Mouse (Mus musculus): ENCODE measurements at regions not wholly inside any gene's neighbourhood (a gene's known extent, or its start where the extent isn't known, plus 50 kb on each side); places are given as distances from the start of the nearest gene placed in this dataset. TPM values are rescaled to one million over a fixed set of nuclear protein-coding genes. Genes with fewer than 3 reads are reported as not detected.

DNA sequence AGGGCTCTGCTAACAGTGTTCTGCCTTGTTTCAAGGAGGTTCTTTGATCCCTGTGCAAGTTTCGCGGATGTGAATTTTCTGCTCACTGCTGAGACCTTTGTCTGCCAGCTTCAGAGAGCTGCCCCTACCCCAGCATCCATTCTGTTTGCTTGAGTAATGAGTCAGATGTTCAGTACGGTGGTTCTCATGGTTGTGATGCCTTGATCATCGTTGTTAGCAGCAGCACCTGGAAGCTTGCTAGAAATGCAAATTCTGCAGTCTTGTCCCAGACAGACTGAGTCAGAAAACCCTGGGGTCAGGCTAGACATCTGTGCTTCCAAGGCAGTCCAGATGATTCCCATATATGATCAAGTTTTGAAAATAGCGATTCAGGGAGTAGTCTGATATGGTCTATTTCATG lies 75.2 kb upstream of the Prdm1 start:
- Histone ChIP-seq H3K4me1 (peaks cover 13% of the 10 kb centered on the region; the same call in 1 of the 2 replicates), H3K27me3 (no peaks in the 10 kb centered on the region), H3K9me3 (replicated peaks) (no peaks in the 10 kb centered on the region), H3K9ac (no peak overlapping the region), H3K36me3 (no peaks in the 10 kb centered on the region), H3K4me3 (replicated peaks) (no peak overlapping the region), H3K27ac (replicated peaks) (no peak overlapping the region), H3K4me2 (replicated peaks) (no peak overlapping the region)
- no peak for ATAC-seq (ENCODE audit: insufficient number of reproducible peaks, low FRiP score, low TSS enrichment, low read depth)
- WGBS: 58% methylated on average over 5 of the region's 5 CpGs

- Histone ChIP-seq H3K9me3 (replicated peaks) (no peaks in the 10 kb centered on the region), H3K27ac (replicated peaks) (no peak overlapping the region), H3K9ac (no peak overlapping the region), H3K4me1 (peaks cover 13% of the 10 kb centered on the region; the same call in 1 of the 2 replicates), H3K4me3 (replicated peaks) (no peak overlapping the region), H3K4me2 (replicated peaks) (no peak overlapping the region), H3K36me3 (no peaks in the 10 kb centered on the region), H3K27me3 (no peaks in the 10 kb centered on the region)
- ATAC-seq (ENCODE audit: insufficient number of reproducible peaks, low FRiP score, low TSS enrichment, low read depth): no peak
- WGBS: 72% methylated on average over 10 of the region's 10 CpGs
These were observed 73.2 kb upstream of the Prdm1 start for GRCm38 (mm10) chr10:44601550-44601949.

DNA sequence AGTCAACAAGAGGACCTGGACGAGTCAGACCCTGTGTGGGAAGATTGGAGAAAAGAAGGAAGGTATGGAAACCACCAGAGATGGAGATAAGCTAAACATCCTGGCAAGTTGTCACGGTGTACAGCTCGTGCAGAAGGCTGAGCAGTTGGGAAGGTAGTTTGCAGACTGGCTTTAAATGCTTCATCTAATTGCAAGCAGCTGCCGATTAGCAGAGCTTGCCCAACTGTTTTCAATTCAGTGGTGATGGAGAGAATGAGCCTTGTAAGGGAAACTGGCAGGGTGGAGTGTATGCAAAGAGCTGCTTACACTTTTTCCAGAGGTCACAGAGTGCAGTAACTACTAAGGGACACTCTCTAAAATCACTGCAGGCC lies 71.6 kb upstream of the Prdm1 start:
- Histone ChIP-seq H3K9ac (no peak overlapping the region), H3K4me1 (peaks cover 13% of the 10 kb centered on the region; the same call in 1 of the 2 replicates), H3K36me3 (no peaks in the 10 kb centered on the region), H3K4me2 (replicated peaks) (peak overlapping the region; percentile 27; the same call in 1 of the 2 replicates), H3K27ac (replicated peaks) (no peak overlapping the region), H3K27me3 (no peaks in the 10 kb centered on the region), H3K4me3 (replicated peaks) (no peak overlapping the region), H3K9me3 (replicated peaks) (no peaks in the 10 kb centered on the region)
- 12% methylated on average over 4 of the region's 4 CpGs for WGBS
- ATAC-seq (ENCODE audit: insufficient number of reproducible peaks, low FRiP score, low TSS enrichment, low read depth): no peak

GRCm38 (mm10) chr10:44599331-44599963 lies 71.1 kb upstream of the Prdm1 start:
- Histone ChIP-seq H3K4me3 (replicated peaks) (no peak overlapping the region), H3K27ac (replicated peaks) (no peak overlapping the region)

DNA sequence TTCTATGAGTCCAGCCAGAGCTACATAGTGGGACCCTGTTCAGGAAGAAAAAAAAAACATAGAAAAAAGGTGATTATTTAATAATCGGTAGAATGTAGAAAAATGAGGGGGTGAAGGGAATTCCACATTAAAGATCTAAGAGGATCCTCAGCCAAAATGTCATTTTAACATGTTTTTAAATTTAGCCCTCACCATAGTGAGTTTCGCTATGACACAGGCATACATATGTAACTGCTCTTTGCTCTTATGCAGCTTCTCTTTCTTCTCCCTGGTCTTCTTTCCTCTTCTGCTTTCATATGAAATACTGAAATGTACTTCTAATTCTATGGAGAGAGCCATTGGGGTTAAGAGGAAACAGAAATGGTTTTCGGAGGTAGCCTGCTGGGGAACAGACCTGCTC lies 70.3 kb upstream of the Prdm1 start:
- Histone ChIP-seq H3K9ac (no peak overlapping the region), H3K27me3 (no peaks in the 10 kb centered on the region), H3K4me2 (replicated peaks) (no peak overlapping the region), H3K4me3 (replicated peaks) (no peak overlapping the region), H3K4me1 (peaks cover 13% of the 10 kb centered on the region; the same call in 1 of the 2 replicates), H3K9me3 (replicated peaks) (no peaks in the 10 kb centered on the region), H3K27ac (replicated peaks) (no peak overlapping the region), H3K36me3 (no peaks in the 10 kb centered on the region)
- no peak for ATAC-seq (ENCODE audit: insufficient number of reproducible peaks, low FRiP score, low TSS enrichment, low read depth)
- 72% methylated on average over 3 of the region's 3 CpGs for WGBS

More at GRCm38 (mm10) chr10:44599331-44599963, 71.1 kb upstream of the Prdm1 start:
- Histone ChIP-seq H3K27me3 (no peaks in the 10 kb centered on the region), H3K9me3 (replicated peaks) (no peaks in the 10 kb centered on the region), H3K36me3 (no peaks in the 10 kb centered on the region), H3K4me1 (peaks cover 13% of the 10 kb centered on the region; the same call in 1 of the 2 replicates), H3K4me2 (replicated peaks) (peak overlapping the region; percentile 27; the same call in 1 of the 2 replicates), H3K9ac (no peak overlapping the region)
- WGBS: 38% methylated on average over 10 of the region's 10 CpGs
- ATAC-seq (ENCODE audit: insufficient number of reproducible peaks, low FRiP score, low TSS enrichment, low read depth): no peak

- Histone ChIP-seq H3K4me3 (replicated peaks) (no peak overlapping the region), H3K9me3 (replicated peaks) (no peaks in the 10 kb centered on the region), H3K4me2 (replicated peaks) (no peak overlapping the region), H3K27ac (replicated peaks) (no peak overlapping the region), H3K36me3 (no peaks in the 10 kb centered on the region), H3K27me3 (no peaks in the 10 kb centered on the region), H3K9ac (no peak overlapping the region), H3K4me1 (peaks cover 13% of the 10 kb centered on the region; the same call in 1 of the 2 replicates)
- WGBS: 74% methylated on average over 2 of the region's 2 CpGs
- no peak for ATAC-seq (ENCODE audit: insufficient number of reproducible peaks, low FRiP score, low TSS enrichment, low read depth)
These were observed 67.6 kb upstream of the Prdm1 start for GRCm38 (mm10) chr10:44595932-44596331.

- H3K9ac ChIP-seq: no peak overlapping the region
- no peaks in the 10 kb centered on the region for H3K4me1 ChIP-seq
- no peak overlapping the region for H3K4me2 ChIP-seq (replicated peaks)
- ATAC-seq (ENCODE audit: insufficient number of reproducible peaks, low FRiP score, low TSS enrichment, low read depth): no peak
- no peak overlapping the region for H3K4me3 ChIP-seq (replicated peaks)
- no peaks in the 10 kb centered on the region for H3K27me3 ChIP-seq
- no peak overlapping the region for H3K27ac ChIP-seq (replicated peaks)
- no peaks in the 10 kb centered on the region for H3K9me3 ChIP-seq (replicated peaks)
- 78% methylated on average over 6 of the region's 6 CpGs for WGBS
- H3K36me3 ChIP-seq: no peaks in the 10 kb centered on the region
These were observed 61.5 kb upstream of the Prdm1 start for GRCm38 (mm10) chr10:44589842-44590241.

- Histone ChIP-seq H3K36me3 (no peaks in the 10 kb centered on the region), H3K9me3 (replicated peaks) (no peaks in the 10 kb centered on the region), H3K4me2 (replicated peaks) (no peak overlapping the region), H3K4me1 (no peaks in the 10 kb centered on the region), H3K4me3 (replicated peaks) (no peak overlapping the region), H3K27me3 (no peaks in the 10 kb centered on the region), H3K9ac (no peak overlapping the region), H3K27ac (replicated peaks) (no peak overlapping the region)
- ATAC-seq (ENCODE audit: insufficient number of reproducible peaks, low FRiP score, low TSS enrichment, low read depth): no peak
These were observed 61.1 kb upstream of the Prdm1 start for GRCm38 (mm10) chr10:44589352-44589751.

GRCm38 (mm10) chr10:44582736-44583135 lies 54.4 kb upstream of the Prdm1 start:
- Histone ChIP-seq H3K9me3 (replicated peaks) (no peaks in the 10 kb centered on the region), H3K27ac (replicated peaks) (no peak overlapping the region), H3K4me2 (replicated peaks) (no peak overlapping the region), H3K27me3 (no peaks in the 10 kb centered on the region), H3K9ac (no peak overlapping the region), H3K4me3 (replicated peaks) (no peak overlapping the region), H3K36me3 (no peaks in the 10 kb centered on the region), H3K4me1 (no peaks in the 10 kb centered on the region)
- WGBS: 89% methylated on average over 2 of the region's 2 CpGs
- no peak for ATAC-seq (ENCODE audit: insufficient number of reproducible peaks, low FRiP score, low TSS enrichment, low read depth)

Small RNAs in the stretch of these regions (microRNA-seq; reads per million reads assigned to microRNA genes)
- gene Gm24271 (ENCODE audit: borderline number of aligned reads): not detected

All from embryonic facial prominence, embryonic 15.5 days (tissue).